Mouse (Mus musculus): ENCODE measurements around the gene Hras.

Gene Hras

GRCm38 (mm10) chr7:141173323-141173850 is 20.4 kb downstream of the Hras start:
- peak; percentile 84 for DNase-seq

DNA sequence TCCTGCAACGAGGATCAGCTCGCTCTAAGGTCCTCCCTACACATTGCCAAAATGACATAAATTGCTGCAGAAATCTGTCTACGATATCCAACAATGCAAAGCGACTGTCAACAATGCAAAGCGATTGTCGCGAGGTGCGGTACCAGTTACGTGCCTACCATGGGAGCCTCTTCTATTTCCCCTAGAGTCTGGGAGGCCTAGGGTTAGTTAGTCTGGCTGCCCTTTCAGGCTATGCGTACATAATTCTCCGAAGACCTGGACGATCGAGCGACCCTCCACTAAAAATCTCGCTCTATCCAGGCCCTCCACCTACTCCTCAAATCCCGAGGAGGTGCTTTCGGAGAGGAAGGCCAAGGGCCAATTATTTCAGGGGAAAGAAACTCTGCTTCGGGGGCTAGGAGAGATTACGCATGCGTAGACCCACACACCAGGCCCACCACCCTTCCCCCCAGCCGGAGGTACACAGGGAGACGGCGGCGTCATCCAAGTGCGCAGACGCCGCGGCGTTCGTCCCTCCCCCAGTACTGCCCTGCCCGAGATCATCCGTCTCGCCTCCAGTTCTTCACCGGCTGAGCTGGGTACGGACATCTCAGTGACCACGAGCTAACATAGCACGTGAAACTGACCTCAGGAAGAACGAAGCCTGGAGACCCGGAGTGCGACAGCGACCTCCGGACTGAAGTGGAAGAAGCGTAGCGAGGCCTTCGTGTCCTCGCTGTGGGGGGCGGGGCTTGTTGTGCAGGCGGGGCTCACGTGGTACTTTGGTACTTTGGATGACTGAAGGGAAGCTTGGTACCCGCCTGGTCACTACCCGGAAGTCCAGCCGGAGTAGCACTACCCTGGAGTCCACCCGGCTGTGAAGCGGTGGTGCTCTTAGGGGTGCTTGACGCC is 21.4 kb downstream of the Hras start, which contains the start of gene Rnh1:
Rnh1 (minus strand) TSS at position 742 of the 891 bp plus-strand sequence.
- DNase-seq = peak; percentile 100

GRCm38 (mm10) chr7:141169866-141170265 is 23.9 kb downstream of the Hras start:
- peak; percentile 87 for DNase-seq

- DNase-seq = peak; percentile 86
Observed at GRCm38 (mm10) chr7:141169300-141169699, 24.5 kb downstream of the Hras start.

- DNase-seq = peak; percentile 98
Observed at GRCm38 (mm10) chr7:141168518-141168953, 25.3 kb downstream of the Hras start.

DNA sequence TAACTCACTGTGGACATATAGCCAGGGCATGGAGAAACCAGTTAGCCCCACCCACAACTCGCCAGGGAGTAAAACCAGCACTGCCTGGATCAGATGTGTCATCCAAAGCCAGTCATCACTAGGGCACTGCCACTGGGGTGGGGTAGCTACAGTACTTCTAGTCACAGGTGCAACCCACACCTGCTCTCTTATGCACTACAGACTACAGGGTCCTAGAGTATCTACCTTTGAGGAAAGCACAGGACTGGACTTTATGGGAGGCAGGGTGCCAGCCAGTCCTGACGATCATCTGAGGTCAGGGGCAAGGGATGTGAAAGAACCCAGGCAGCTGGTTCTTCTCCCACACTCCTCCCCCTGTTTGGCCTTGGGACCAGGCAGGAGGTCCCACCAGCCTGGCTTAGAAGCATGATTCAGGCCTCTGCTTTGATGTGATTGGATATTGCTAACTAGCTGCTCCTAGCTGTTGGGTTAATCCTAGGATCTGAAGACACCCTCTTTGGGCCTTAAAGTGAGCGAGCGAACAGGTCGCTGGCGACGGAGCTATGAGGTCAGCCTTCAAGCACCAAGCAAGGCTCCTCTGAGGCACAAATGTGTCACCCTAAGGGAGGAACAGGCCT is 25.8 kb downstream of the Hras start:
- DNase-seq = peak; percentile 97

GRCm38 (mm10) chr7:141164850-141165249 is 29.0 kb downstream of the Hras start:
- peak; percentile 92 for DNase-seq

DNA sequence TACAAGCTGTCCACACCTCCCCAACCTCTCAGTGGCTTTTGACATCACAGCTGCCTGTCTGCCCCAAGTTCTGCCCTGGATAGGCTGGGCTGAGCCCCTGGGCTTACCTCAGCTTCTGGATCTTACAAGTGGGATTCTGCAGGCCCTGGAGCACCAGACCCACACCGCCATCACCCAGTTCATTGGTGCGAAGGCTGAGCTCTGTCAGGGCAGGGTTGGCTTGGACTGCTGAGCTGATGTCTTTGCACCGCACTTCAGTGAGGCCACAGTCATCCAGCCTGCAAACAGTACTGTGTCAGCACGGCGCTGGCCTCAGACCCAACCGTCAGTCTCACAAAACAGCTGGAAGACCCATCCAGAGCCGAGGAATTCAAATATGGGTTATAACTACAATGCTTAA is 29.4 kb downstream of the Hras start:
- DNase-seq = peak; percentile 91

- peak; percentile 87 for DNase-seq
Observed at GRCm38 (mm10) chr7:141155362-141155761, 38.4 kb downstream of the Hras start.

DNA sequence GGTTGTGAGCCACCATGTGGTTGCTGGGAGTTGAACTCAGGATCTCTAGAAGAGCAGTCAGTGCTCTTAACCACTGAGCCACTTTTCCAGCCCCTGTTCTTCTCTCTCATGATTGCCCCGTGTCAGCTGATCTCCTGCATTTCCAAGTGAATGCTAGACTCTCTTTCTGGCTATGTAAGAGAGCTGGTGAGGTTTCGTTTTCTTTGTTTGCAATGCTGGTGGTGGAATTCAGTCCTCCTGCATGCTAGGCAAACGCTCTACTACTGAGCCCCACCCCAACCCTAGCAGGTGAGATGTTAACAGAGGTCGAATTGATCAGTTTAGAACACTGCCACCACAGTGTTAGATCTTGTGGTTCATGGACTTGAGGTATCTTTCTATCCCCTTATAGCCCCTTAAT is 45.2 kb downstream of the Hras start:
- DNase-seq = no peak

DNA sequence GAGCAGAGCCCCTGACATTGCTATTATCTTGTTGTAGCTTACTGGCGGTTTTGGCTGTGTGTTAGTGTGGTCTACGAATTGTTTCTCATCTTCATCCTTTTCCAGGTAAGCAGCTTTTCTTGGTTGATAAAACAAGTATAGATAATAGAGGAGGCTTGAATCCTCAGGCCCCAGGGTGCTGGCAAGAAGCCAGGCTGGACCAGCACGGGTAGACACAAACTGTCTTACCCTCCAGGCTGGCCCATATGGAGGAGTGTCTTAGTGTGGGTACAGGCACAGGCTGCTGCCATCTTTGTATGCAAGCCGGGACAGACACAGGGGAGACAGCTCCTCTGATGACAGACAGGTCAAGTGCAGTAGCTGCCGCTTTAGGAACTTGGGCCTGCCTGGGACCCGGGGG is 46.8 kb downstream of the Hras start:
- DNase-seq = no peak

DNA sequence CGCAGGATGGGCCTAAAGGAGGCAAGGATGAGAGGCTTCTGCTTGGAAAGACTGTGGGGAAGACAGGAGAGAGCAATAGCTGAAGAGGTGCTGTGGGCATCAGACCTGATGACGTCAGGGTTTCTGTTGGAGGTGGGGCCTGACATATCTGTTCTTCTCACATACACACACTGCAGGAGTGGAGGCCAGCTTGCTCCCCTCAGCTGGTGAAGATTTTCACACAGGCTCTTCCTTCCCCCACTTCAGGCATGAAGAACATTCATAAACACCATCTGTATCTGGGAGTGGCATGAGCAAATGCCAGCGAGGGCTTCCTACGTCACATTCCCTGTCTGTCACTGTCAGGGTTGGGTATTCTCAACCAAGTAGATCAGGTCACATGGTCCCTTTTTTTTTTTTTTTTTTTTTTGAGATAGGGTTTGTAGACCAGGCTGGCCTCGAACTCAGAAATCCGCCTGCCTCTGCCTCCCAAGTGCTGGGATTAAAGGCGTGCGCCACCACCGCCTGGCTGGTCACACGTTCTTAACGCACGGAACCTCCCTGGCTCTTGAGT is 47.7 kb downstream of the Hras start:
- DNase-seq = no peak

DNA sequence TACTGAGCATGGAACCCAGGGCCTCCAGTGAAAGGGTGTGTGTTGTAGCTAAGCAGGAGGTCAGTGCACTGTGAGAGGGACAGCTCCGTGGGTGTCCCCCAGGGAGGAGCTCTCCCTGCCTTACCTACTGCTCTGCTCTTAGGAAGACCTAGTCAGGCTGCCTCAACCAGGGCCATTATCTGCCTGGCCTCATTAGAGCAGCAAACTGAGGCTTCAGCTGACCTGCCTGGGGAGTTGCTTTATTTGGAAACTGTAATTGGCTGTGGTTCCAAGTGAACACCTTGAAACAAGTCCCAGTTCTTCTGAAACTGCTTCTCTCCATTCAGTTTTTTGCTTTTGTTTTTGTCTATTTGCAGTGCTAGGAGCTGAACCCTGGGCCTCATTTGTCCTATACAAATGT is 48.4 kb downstream of the Hras start:
- DNase-seq = no peak

GRCm38 (mm10) chr7:141144650-141145049 is 49.2 kb downstream of the Hras start:
- DNase-seq = no peak

GRCm38 (mm10) chr7:141143861-141144260 is 49.9 kb downstream of the Hras start:
- no peak for DNase-seq

- no peak for DNase-seq
Observed at GRCm38 (mm10) chr7:141143112-141143511, 50.7 kb downstream of the Hras start.

- no peak for DNase-seq
Observed at GRCm38 (mm10) chr7:141141326-141141725, 52.5 kb downstream of the Hras start.

Measured in heart, adult 11 months (tissue).